Mouse (Mus musculus) heart, embryonic 16.5 days (tissue): ENCODE results near the gene Abhd4. TPM values are rescaled to one million over a fixed set of nuclear protein-coding genes. Genes with fewer than 3 reads are reported as not detected.

Source experiments
- ATAC-seq: fragments of 200-750 bp; cut with Nextera tagmentation; replicated peaks from 2 replicates; pipeline ENCODE4 v1.8.0; 2017; ENCODE audit warnings: moderate number of reproducible peaks; ENCODE audit not compliant: insufficient read depth, low FRiP score; ENCODE audit errors: extremely low read depth
- H3K27ac ChIP-seq: fragments of 300-500 bp; sonication (generic); 2 replicates; pipeline ENCODE4 v1.5.1; 2014; ENCODE audit warnings: mild to moderate bottlenecking, low read length, control low read depth, moderate library complexity
- H3K27me3 ChIP-seq: fragments of 300-500 bp; sonication (generic); 2 replicates; pipeline ENCODE4 v1.6.1; 2014; ENCODE audit warnings: low read length, mixed read lengths; ENCODE audit not compliant: control insufficient read depth, insufficient read depth
- H3K36me3 ChIP-seq: fragments of 300-500 bp; sonication (generic); 2 replicates; pipeline ENCODE4 v1.6.1; 2014; ENCODE audit not compliant: control insufficient read depth, insufficient read depth
- H3K4me1 ChIP-seq: fragments of 300-500 bp; sonication (generic); 2 replicates; pipeline ENCODE4 v1.6.1; 2014; ENCODE audit warnings: low read length, mixed read lengths; ENCODE audit not compliant: control insufficient read depth, insufficient read depth
- H3K4me2 ChIP-seq: fragments of 300-500 bp; sonication (generic); 2 replicates; pipeline ENCODE4 v1.6.1; 2014; ENCODE audit warnings: low read depth, mild to moderate bottlenecking, control low read depth, low read length
- H3K4me3 ChIP-seq: fragments of 300-500 bp; sonication (generic); 2 replicates; pipeline ENCODE4 v1.5.1; 2014; ENCODE audit warnings: mild to moderate bottlenecking, control low read depth, low read length
- H3K9ac ChIP-seq: fragments of 300-500 bp; sonication (generic); 2 replicates; pipeline ENCODE4 v1.6.1; 2014; ENCODE audit warnings: low read length, control low read depth
- H3K9me3 ChIP-seq: fragments of 300-500 bp; sonication (generic); replicated peaks from 2 replicates; pipeline ENCODE4 v1.6.1; 2016; ENCODE audit warnings: low read length; ENCODE audit not compliant: control insufficient read depth
- WGBS: fragments of 180-500 bp; shearing (Covaris S2); extraction: QIAGEN DNeasy Blood & Tissue Kit; methylation state at CpG from one replicate; pipeline ENCODE4 v1.1.7; 2014; 5-methylcytosine and 5-hydroxymethylcytosine counted together
- polyA plus RNA-seq: library from polyadenylated mRNA; unstranded; fragments of >200 nt; fragmentation: Nextera tagmentation; extraction: Ambion mirVana; gene quantifications from 2 replicates; pipeline ENCODE4 v1.2.1, GENCODE M21; 2015

Gene Abhd4
- polyA plus RNA-seq, 1 experiment from 2014 or later: 115 TPM

- H3K9ac ChIP-seq: no peak overlapping the region
- H3K36me3 ChIP-seq: no peaks in the 10 kb centered on the region
- H3K9me3 ChIP-seq: no peaks in the 10 kb centered on the region
- WGBS: 64% methylated on average over 8 of the region's 8 CpGs
- ATAC-seq: no peak
- no peak overlapping the region for H3K4me3 ChIP-seq
- H3K4me1 ChIP-seq: peaks cover 10% of the 10 kb centered on the region
- H3K27me3 ChIP-seq: no peaks in the 10 kb centered on the region
- H3K4me2 ChIP-seq: no peak overlapping the region
- H3K27ac ChIP-seq: no peak overlapping the region
Observed at GRCm38 (mm10) chr14:54219256-54219655, 34.7 kb upstream of the Abhd4 start.

GRCm38 (mm10) chr14:54219849-54220248 lies 34.1 kb upstream of the Abhd4 start:
- H3K4me2 ChIP-seq: no peak overlapping the region
- H3K27me3 ChIP-seq: no peaks in the 10 kb centered on the region
- no peaks in the 10 kb centered on the region for H3K36me3 ChIP-seq
- no peaks in the 10 kb centered on the region for H3K9me3 ChIP-seq
- H3K27ac ChIP-seq: no peak overlapping the region
- ATAC-seq: no peak
- H3K4me1 ChIP-seq: peaks cover 15% of the 10 kb centered on the region
- H3K9ac ChIP-seq: no peak overlapping the region
- 65% methylated on average over 7 of the region's 7 CpGs for WGBS
- no peak overlapping the region for H3K4me3 ChIP-seq

DNA sequence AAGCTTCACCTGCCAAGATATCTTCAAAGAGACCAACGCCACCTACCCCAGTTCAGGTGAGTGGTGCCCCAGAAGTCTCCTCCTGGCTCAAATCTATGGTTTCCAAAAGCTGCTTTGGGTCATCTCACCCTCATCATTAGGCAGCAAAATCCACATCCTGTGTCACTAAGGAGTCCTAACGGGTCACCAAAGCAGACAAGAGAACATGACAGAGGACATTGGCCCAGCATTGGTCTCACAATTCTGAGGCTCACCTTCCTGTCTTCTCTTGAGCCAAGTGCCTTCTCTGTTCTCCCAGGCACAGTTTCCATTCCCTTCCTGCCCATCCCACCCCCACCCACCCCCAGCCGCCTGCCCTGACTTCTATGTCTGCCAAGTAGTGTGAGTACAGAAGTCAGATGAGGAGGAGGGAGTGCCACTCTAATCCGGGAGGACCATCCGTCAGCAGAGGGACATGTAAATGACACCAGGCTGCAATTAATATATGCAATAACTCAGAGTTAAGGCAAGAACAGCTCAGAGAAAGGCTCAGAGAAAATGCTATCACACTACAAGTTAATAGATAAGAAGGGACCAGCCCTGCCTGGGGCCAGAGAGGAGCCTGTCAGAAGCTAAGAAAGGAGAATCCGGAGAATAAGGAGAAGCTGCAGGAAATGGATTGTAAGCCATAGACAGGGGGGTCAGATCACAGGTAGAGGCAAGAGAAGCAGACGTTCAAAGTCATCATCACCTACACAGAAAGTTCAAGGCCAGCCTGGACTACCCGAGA lies 33.1 kb upstream of the Abhd4 start:
- no peaks in the 10 kb centered on the region for H3K27me3 ChIP-seq
- no peaks in the 10 kb centered on the region for H3K9me3 ChIP-seq
- no peak for ATAC-seq
- 56% methylated on average over 8 of the region's 8 CpGs for WGBS
- H3K4me2 ChIP-seq: no peak overlapping the region
- H3K36me3 ChIP-seq: no peaks in the 10 kb centered on the region
- H3K9ac ChIP-seq: no peak overlapping the region
- H3K4me3 ChIP-seq: no peak overlapping the region
- H3K4me1 ChIP-seq: peaks cover 11% of the 10 kb centered on the region
- H3K27ac ChIP-seq: no peak overlapping the region

GRCm38 (mm10) chr14:54221641-54222040 lies 32.3 kb upstream of the Abhd4 start:
- 93% methylated on average over 6 of the region's 6 CpGs for WGBS
- Histone ChIP-seq H3K4me2 (no peak overlapping the region), H3K4me1 (peaks cover 11% of the 10 kb centered on the region), H3K27me3 (no peaks in the 10 kb centered on the region), H3K9me3 (no peaks in the 10 kb centered on the region), H3K4me3 (no peak overlapping the region), H3K36me3 (no peaks in the 10 kb centered on the region), H3K9ac (no peak overlapping the region), H3K27ac (no peak overlapping the region)
- ATAC-seq: no peak

- WGBS: 70% methylated on average over 8 of the region's 8 CpGs
- no peak overlapping the region for H3K9ac ChIP-seq
- no peak overlapping the region for H3K4me2 ChIP-seq
- no peak overlapping the region for H3K4me3 ChIP-seq
- no peaks in the 10 kb centered on the region for H3K27me3 ChIP-seq
- H3K4me1 ChIP-seq: peaks cover 12% of the 10 kb centered on the region
- H3K36me3 ChIP-seq: no peaks in the 10 kb centered on the region
- H3K27ac ChIP-seq: no peak overlapping the region
- H3K9me3 ChIP-seq: no peaks in the 10 kb centered on the region
- no peak for ATAC-seq
Observed at GRCm38 (mm10) chr14:54222289-54222727, 31.7 kb upstream of the Abhd4 start.

DNA sequence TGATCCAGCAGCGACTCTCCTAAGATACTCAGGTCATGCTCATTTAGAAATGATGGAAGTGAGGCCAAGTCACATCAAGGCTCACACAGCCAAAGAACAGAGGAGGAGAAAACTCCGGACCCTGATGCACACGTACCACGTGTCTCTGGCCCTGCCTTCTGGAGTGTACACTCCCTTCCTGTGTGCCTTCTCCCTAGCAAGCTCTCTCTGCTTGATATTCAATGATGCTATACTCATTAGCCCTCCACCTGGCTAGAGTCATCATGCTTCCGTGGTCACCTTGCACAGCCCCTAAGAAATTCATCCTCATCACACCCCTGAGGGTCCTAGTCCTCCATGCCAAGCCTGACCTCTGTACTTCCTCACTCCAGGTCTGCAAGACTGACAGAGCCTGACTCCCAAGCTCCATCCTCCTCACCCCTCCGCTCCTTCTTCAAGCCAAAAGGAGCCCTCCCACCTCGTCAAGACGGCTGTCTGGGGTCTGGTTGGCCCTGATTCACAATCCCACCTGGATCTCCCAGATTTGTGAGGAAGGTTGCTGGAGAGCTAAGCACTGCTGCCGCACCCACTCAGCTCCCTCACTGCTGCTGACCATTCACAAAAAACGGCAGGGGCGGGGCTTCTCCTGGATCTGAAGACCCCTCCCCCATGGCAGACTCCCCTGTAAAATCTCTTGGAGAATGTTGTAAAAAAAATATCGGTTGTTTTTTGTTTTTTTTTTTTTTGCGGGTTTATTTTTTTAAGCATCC lies 30.5 kb upstream of the Abhd4 start:
- H3K27me3 ChIP-seq: no peaks in the 10 kb centered on the region
- H3K9ac ChIP-seq: no peak overlapping the region
- no peak overlapping the region for H3K4me2 ChIP-seq
- no peaks in the 10 kb centered on the region for H3K9me3 ChIP-seq
- no peaks in the 10 kb centered on the region for H3K36me3 ChIP-seq
- 64% methylated on average over 13 of the region's 13 CpGs for WGBS
- no peak overlapping the region for H3K4me3 ChIP-seq
- no peak overlapping the region for H3K27ac ChIP-seq
- H3K4me1 ChIP-seq: peaks cover 20% of the 10 kb centered on the region
- no peak for ATAC-seq

GRCm38 (mm10) chr14:54224064-54224417 lies 29.9 kb upstream of the Abhd4 start:
- ATAC-seq: no peak
- Histone ChIP-seq H3K36me3 (no peaks in the 10 kb centered on the region), H3K4me2 (no peak overlapping the region), H3K4me3 (no peak overlapping the region), H3K9me3 (no peaks in the 10 kb centered on the region), H3K27ac (no peak overlapping the region), H3K9ac (no peak overlapping the region), H3K4me1 (peaks cover 24% of the 10 kb centered on the region), H3K27me3 (no peaks in the 10 kb centered on the region)
- WGBS: 85% methylated on average over 5 of the region's 5 CpGs

DNA sequence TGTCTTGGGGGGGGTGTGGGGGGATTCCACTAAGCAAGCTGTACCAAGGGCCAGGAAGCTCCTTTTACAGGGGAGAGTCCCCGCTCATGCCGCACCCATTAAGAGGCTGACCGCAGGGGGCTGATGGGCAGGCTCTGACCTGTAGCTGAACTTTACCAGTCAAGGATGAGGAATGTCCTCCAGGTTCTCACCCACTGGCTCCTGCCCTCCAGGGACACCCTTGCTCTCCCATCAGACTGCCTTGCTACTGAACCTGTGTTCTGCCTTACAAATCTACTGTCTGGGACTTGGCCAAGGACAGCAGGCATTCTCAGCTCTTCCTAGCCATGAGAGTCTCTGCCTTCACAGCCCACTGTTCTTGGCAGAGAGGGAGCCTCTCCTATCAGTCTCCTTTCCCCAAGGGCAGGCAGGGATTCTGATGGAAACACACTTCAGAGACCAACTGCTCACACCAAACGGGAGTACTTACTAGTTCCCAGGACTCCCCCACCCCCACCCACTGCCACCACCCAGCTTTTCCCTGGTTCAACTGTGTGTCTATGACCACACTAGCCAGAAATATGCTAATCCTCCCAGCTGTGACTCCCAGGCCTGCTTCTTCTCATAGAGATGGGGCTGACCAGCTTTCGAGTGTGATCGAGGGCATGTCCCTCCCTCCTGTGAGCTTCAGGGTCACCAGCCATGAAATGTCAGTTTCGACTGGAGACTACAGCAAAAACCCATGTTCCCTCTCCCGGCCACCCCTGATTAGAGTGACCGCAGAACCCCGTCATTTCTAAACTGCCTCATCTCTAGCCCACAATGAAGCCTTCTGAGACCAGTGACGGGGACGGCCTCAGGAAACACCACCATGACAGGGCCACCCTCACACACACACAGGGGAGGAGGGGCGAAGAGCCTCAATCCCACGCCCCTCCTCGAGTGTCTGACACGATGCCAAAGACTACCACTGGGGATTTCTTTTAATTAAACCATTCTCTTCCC lies 29.2 kb upstream of the Abhd4 start:
- Histone ChIP-seq H3K4me1 (peaks cover 26% of the 10 kb centered on the region), H3K27me3 (no peaks in the 10 kb centered on the region), H3K4me3 (no peak overlapping the region), H3K9ac (peak overlapping the region; percentile 38), H3K27ac (peak overlapping the region; percentile 75), H3K4me2 (no peak overlapping the region), H3K9me3 (no peaks in the 10 kb centered on the region), H3K36me3 (no peaks in the 10 kb centered on the region)
- ATAC-seq: 0 out of 2 replicates have a peak, but pooled peaks have one; percentile 7
- 48% methylated on average over 16 of the region's 16 CpGs for WGBS
